Mouse (Mus musculus) retina, embryonic 14.5 days (tissue): Measurements from ENCODE around the gene Patj.

Source experiments
- DNase-seq: peaks from one replicate; pipeline ENCODE4 v3.0.0-alpha.2; 2015; ENCODE audit warnings: low spot score

Gene Patj

DNA sequence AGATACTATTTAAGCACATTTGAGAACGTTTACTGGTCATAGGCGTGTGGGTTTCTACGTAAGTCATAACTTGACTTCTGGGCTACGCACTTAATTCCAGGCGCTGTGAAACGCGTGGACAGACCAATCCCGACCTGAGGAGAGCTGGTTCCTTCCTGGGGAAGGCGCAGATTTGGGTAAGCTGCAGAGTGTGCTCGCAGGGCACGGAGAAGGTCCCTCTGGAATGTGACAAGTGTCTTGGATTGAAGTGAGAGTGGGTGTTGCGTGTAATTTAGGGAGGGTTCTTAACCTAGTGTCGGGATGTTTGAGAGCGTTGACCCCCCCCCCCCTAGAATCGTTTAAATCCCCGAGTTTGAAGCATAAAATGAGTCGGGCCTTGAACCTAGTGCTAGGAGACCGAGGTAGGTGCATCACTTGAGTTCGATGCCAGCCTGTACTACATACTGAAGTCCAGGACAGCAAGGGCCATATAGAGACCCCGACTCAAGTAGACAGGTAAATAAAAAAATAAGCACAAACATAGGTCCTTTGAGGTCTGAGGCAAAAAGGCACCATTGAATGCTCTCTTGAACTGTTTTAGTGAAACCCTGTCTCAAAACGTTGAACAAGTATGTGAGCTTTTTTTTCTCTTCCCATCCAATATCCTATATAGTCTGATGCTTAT is 331.8 kb downstream of the Patj start:
- peak; percentile 20 for DNase-seq

DNA sequence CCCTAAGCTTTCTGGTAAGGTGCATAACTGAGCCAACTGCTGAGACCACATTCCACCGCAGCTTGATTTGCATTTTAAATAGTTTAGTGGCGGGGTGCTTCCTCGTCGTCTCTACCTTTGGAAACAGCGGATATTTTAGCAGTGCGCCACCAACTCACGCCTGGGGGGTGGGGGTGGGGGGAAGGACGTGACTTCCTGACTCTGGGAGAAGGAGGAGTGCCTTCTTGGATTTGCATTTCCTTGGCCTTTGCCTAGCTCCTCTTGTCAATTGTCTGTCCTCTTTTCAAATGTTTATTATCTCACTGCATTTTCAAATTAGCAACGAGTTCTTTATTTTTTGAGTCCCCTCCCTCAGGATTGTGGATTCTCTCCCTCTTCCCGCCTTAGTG is 332.4 kb downstream of the Patj start:
- no peak for DNase-seq

DNA sequence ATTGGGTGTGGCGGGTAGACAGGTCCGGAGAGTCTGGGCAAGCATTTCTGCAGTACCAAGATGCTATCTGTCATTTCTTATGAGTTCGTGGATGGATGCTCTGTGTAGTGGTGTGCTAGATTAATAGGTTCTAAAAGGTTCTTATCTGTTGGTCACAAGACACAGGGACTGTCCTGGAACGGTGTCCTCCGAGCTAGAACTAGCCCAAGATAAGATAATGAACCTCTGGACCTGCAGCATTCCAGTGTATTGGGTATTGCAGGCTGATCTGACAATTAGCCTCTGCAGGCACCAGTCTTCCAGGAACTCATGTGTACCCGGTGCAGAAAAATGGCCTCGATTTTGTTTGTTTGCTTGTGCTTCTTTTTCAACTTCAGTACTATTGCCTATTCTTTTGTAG is 333.1 kb downstream of the Patj start:
- no peak for DNase-seq

DNA sequence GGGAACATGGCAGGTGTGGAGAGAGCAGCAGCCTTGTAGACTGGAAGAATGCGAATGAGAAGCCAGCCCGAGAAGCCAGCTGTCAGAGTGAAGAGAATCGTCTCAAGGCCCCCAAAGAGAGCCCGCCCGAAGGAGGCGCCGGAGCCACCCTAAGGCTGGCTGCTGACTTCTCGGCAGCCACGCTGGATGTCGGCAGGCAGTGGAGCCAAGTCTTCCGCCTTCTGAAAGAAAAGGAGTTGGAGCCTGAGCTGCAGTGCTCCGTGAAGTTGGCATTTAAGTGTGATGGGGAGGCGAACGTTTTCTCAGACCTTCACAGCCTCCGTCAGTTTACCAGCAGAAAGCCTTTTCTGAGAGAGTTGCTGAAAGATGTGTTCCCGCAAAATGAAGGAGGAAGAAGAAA is 338.1 kb downstream of the Patj start:
- DNase-seq = no peak

DNA sequence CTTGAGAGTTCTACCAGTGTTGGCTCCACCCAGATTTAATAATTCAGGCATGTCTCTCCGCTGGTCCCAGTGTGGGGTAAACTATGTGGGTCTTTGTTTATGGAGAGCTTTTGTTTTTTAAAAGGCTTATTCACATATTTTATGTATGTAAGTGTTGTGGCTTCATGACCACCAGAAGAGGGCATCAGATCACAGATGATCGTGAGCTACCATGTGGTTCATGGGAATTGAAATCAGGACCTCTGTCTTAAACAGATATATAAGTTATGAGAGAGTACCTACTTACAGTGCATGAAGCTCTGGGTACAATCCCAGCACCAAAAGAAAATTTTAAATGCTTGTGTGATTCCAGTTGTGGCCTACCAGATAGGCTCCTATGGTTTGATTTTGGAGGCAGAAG is 344.2 kb downstream of the Patj start:
- peak; percentile 46 for DNase-seq

DNA sequence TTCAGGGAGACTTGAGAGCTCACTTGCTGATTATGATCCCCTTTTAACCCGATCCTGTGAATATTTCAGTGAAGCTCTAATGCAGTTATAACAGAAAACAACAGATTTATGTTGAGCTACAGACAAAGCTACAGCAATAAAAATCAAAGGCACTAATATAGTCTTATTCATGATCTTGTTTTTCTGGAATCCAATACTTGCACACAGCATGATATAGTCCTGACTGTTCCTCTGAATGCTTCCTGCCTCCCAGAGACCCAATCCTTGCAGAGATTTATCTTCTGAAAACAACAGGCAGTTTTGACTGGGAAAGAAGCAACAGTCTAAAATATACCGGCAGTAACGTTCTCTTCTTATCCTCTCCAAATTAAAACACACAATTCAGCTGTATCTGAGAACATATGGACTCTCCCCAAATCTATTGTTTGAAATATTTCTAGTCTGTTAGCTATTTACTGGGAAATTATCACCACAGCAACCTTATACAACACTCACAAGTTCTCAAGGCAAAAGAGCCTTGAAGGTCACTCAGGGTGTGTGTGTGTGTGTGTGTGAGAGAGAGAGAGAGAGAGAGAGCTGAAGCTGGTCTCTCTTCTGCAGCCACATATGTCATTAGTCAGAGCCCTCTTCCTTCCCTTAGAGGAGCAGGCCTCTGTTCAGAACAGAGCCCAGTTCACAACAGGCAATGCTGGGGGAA is 347.8 kb downstream of the Patj start:
- DNase-seq = no peak

DNA sequence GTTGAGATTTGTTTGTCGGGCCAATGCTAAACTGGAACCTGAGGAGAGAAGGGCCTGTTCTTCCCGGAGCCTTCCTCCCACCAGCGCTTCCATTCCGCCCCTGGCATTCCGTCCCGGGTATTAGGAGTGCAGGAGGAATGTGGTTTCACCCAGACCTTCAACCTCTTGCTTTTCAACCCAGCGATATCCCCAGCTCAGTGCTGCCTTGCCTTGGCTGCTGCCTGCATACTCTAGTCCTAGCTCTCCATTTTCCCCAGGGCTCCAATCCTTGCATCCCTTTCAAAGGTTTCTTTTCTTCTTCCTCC is 348.3 kb downstream of the Patj start:
- DNase-seq = no peak

DNA sequence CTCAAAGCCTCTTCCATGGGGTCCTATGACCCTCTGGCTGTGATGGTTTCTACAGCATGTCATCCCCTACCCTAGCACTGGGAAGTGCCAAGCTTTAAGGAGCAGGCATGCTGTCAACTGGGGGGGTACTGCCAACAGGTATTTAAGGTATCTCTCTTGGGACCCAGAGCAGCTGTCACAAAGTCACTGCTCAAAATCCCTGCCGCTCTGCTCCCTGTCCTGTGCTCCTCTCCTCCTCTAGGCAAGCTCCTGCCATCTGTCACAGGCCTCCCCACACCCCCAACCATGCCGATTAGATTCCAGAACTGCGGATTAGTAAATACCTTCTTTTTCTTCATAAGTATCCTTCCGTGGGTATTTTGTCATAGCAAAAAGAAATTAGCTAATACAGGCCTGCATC is 358.9 kb downstream of the Patj start:
- DNase-seq = no peak

DNA sequence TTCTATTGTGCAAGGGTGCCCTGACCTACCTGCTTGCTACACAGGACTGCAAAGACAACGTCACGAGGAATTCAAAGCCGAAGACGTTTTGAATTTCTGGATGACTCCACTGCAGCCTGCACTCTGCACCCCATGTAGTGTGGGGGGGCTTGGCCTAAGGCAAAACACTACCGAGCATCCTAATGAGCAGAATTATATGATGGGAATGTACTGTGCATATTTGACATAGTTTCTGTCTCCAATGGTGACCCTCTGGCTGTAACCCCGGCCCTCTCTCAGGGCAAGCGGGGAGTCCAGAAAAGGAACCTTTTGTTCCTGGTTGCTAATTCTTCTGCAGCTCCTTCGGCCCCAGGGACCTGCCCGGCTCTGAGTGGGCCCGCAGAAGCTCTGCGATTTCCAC is 360.6 kb downstream of the Patj start:
- no peak for DNase-seq

DNA sequence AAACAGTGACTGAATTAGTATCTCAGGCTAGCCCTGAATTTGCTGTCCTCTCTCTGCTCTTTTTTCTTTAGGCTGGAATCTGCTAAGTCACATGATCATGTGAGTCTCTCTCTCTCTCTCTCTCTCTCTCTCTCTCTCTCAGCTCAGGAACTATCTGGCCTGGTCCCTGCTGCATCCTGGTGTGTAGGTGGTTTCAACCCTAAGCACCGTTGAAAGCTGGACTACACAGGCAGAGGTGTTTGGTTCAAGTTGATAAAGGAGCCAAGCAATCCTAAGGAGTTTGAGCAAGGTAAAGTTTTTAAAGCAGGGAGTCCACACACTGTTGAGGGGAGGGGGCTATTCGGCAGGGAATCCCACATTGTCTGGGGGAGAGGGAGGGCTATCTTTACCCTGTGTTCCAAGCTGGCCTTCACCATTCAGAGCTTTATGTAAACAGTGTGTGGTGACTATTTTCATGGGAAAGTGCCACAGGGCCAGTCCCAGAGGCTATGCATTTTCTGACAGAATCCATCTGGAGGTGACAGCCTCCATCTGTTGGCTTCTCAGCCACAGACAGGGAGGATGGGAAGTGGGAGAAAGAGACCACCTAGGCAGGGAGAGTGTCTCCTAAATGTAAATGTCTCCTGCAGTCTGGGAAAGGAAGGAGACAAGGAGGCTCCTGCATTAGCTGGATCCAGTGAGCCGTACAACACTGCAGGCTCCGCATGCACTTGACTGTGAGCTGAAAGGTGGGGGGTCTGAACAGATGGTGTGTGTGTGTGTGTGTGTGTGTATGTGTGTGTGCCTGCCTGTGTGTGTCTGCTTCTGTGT is 362.6 kb downstream of the Patj start:
- DNase-seq = peak; percentile 51

DNA sequence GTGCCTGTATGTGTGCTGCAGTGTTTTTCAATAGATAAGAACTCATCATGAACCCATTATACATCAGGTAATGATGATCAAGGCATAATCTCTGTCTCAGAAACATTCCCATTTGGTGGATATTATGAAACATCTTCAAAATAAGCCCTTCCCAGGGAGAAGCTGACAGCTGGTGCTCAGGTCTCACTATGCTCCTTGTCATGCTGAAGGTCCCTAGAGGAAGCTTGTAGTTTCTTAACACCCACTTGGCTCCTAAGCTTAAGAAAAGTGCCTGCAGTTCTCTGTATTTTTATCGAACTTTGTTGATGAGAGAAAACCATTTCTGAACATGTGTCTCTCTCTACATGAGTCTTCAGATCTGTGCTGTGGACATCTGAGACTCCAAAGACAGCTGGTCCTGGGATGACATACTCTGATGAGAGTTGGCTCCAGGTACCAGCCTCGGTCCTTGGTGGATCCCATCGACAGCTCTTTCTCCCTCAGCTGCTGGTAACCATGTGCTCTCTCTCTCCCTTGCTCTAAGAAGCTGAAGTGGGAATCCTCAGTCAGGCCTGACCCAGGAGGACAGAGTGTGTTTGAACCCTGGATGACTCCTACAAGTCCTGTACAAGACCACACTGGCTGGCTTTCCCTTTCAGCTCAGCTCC is 363.4 kb downstream of the Patj start:
- no peak for DNase-seq

DNA sequence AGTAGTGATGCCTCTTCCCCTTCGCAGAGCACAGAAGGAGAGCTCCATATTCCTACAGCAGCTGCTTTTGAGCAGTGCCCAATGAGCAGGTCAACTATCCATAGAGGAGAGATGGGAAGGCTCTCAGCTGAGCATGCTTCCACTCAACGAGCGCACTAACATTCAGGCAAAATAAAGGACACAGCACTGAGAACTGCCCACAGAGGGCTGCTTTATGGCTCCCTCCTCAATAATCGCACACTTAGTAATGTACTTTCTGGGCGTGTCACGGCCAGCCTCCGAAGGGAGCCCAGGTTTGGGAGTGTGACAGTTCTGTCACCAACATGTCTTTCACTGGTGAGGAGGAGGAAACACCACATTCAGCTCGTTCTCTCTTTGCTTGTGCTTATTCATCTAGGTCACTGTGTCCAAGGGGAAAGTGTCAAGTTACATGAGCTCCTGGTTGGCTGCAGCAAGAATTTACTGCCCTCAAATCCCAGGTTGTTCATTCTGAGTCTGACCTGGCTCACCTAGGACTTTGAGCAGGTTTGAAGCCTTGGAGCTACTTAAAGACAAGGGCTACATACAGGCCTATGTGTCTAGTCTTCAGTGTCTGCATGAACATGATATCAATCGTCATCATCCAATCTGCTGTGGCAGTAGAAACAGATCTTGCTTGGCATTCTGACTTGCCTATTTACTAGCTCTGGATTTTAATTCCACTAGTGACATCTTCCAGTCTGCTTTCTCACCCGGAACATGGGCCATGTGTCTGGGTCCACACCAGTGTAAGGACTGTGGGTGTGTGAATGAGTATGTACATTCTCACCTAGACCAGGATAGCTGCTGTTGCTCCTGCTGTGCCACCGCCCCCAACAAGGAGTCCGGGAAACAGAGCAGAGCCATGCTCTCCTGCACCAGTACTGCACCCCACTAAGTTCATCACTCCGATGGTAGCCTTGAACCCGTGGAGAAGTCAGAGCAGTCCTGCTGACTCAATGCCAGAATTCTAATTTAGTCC is 371.8 kb downstream of the Patj start:
- no peak for DNase-seq
